Mouse (Mus musculus): ENCODE results near the gene Vmn1r197. TPM values are rescaled to one million over a fixed set of nuclear protein-coding genes. Genes with fewer than 3 reads are reported as not detected.
"Not testable (repeated sequence)": the region's sequence is repeated elsewhere in the genome, so short reads cannot be mapped to it uniquely, and the experiment has no call there.

Gene Vmn1r197
- not detected in 2 replicates for polyA plus RNA-seq (2014; fragmentation: Nextera tagmentation; extraction: Ambion mirVana)

DNA sequence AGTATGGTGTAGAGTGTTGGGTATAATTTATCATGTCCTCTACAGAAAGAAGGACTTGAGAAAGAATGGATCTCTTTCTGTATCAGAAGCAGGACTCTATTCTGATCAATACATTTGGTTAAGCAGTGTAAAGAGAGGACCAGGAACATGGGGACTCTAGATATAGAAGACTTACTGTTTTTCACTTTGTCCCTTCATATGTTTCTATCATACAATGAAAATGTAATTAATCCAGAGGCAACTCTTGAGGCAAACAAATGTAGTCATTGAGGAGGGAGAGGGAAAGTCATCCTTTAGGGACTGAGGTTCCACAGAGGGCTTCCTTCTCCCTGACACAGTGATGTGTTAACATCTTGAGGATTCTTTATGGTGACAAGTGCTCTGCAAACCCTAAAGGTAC is at the start of gene Vmn1r197:
Vmn1r197 (plus strand) TSS at position 301 of the 400 bp plus-strand sequence.
- H3K27ac ChIP-seq (ENCODE audit: low read depth) = no peak within 1 kb of the TSS
- H3K9me3 ChIP-seq (ENCODE audit: control insufficient read depth, low read length) = no peaks in the 10 kb centered on the region
- no peak within 1 kb of the TSS for H3K4me3 ChIP-seq (ENCODE audit: low read depth, low read length)
- H3K36me3 ChIP-seq (ENCODE audit: control insufficient read depth, insufficient read depth, low read length) = no peaks in the 10 kb centered on the region
- DNase-seq (ENCODE audit: low spot score) (no peak), ATAC-seq (replicated peaks; ENCODE audit: low FRiP score, low TSS enrichment, low read depth) (no peak)
- H3K4me1 ChIP-seq (replicated peaks; ENCODE audit: control insufficient read depth, insufficient read depth, low read length) = no peaks in the 10 kb centered on the region
- no peak within 1 kb of the TSS for H3K9ac ChIP-seq (ENCODE audit: low read length)
- no peak within 1 kb of the TSS for H3K4me2 ChIP-seq (ENCODE audit: low read length)
- no peaks in the 10 kb centered on the region for H3K27me3 ChIP-seq (replicated peaks; ENCODE audit: control insufficient read depth, insufficient read depth, low read length)

DNA sequence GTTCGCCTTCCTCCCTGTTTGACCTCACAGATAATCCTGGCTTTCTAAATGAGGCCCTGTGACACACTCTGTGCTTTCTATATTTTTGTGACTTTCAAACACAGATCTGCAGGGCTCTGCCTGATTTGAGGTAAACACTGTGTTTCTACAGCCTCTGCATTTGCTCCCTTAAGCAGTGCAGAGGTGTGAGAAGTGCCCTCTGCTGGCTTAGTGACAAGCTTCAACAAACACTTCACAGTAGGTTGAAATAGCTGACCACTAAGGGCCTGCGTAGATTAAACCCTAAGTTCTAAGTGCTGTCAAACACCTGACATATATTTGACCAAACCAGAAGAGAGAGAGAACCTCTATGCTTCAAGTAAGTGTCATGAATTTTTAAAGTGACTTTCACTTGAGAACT is 39.8 kb upstream of the Vmn1r197 start:
- no peaks in the 10 kb centered on the region for H3K9me3 ChIP-seq (ENCODE audit: control insufficient read depth, low read length)
- no peaks in the 10 kb centered on the region for H3K4me1 ChIP-seq (replicated peaks; ENCODE audit: control insufficient read depth, insufficient read depth, low read length)
- no peak overlapping the region for H3K27ac ChIP-seq (ENCODE audit: low read depth)
- no peak overlapping the region for H3K9ac ChIP-seq (ENCODE audit: low read length)
- no peak for ATAC-seq (replicated peaks; ENCODE audit: low FRiP score, low TSS enrichment, low read depth)
- H3K4me3 ChIP-seq (ENCODE audit: low read depth, low read length) = no peak overlapping the region
- no peaks in the 10 kb centered on the region for H3K36me3 ChIP-seq (ENCODE audit: control insufficient read depth, insufficient read depth, low read length)
- DNase-seq (ENCODE audit: low spot score) = no peak
- WGBS = 55% methylated on average over 2 of the region's 2 CpGs
- no peaks in the 10 kb centered on the region for H3K27me3 ChIP-seq (replicated peaks; ENCODE audit: control insufficient read depth, insufficient read depth, low read length)
- no peak overlapping the region for H3K4me2 ChIP-seq (ENCODE audit: low read length)

DNA sequence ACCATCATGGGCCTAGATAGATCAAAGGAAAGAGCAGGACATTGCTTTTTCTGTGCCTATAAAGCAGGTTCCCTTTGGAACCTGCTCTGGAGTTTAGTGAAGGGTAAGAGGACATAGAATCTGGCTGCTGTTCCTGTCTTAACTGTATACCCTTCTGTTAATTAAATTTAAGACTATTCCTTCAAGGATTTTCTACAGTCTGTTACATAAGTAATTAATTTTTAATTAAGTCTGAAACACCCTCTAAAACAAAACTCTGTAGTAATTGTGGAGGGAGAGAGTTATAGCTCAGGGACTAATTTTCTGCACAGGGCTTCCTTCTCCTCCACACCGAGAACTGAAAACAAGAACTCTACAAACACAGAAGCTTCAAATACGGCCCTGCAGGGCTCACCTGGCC is 34.8 kb upstream of the Vmn1r197 start, which contains the start of gene Vmn1r196:
Vmn1r196 (plus strand) TSS at position 301 of the 400 bp plus-strand sequence.
- no peak within 1 kb of the TSS for H3K27ac ChIP-seq (ENCODE audit: low read depth)
- no peaks in the 10 kb centered on the region for H3K9me3 ChIP-seq (ENCODE audit: control insufficient read depth, low read length)
- H3K4me2 ChIP-seq (ENCODE audit: low read length) = no peak within 1 kb of the TSS
- no peaks in the 10 kb centered on the region for H3K4me1 ChIP-seq (replicated peaks; ENCODE audit: control insufficient read depth, insufficient read depth, low read length)
- ATAC-seq (replicated peaks; ENCODE audit: low FRiP score, low TSS enrichment, low read depth) = no peak
- no peak for DNase-seq (ENCODE audit: low spot score)
- H3K4me3 ChIP-seq (ENCODE audit: low read depth, low read length) = no peak within 1 kb of the TSS
- no peaks in the 10 kb centered on the region for H3K27me3 ChIP-seq (replicated peaks; ENCODE audit: control insufficient read depth, insufficient read depth, low read length)
- no peak within 1 kb of the TSS for H3K9ac ChIP-seq (ENCODE audit: low read length)
- 69% methylated on average over 2 of the region's 2 CpGs for WGBS
- H3K36me3 ChIP-seq (ENCODE audit: control insufficient read depth, insufficient read depth, low read length) = no peaks in the 10 kb centered on the region

DNA sequence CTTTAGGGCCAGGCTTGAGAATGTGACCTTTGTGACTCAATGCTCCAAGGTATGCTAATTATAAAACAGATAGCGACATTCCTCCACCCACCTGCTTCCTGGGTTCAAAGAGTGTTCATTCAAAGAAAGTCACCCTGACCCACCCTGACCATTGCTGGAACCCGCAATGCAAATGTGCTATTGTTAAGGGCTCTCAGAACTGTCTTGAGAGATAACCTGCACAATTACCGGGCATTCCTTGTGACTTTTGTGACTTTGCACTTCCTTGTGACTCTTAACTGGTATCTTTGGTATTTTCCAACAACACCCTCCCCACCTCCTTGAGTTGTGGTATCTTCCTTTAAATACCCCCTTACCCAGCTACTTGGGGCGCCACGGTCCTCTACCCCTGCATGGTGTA is 16.3 kb upstream of the Vmn1r197 start:
- H3K27ac ChIP-seq (ENCODE audit: low read depth); H3K4me2 ChIP-seq (ENCODE audit: low read length); H3K27me3 ChIP-seq (replicated peaks; ENCODE audit: control insufficient read depth, insufficient read depth, low read length); H3K4me1 ChIP-seq (replicated peaks; ENCODE audit: control insufficient read depth, insufficient read depth, low read length); DNase-seq (ENCODE audit: low spot score); ATAC-seq (replicated peaks; ENCODE audit: low FRiP score, low TSS enrichment, low read depth); H3K36me3 ChIP-seq (ENCODE audit: control insufficient read depth, insufficient read depth, low read length); H3K4me3 ChIP-seq (ENCODE audit: low read depth, low read length); H3K9ac ChIP-seq (ENCODE audit: low read length); H3K9me3 ChIP-seq (ENCODE audit: control insufficient read depth, low read length): not testable (repeated sequence)
- 93% methylated on average over 5 of the region's 5 CpGs for WGBS

DNA sequence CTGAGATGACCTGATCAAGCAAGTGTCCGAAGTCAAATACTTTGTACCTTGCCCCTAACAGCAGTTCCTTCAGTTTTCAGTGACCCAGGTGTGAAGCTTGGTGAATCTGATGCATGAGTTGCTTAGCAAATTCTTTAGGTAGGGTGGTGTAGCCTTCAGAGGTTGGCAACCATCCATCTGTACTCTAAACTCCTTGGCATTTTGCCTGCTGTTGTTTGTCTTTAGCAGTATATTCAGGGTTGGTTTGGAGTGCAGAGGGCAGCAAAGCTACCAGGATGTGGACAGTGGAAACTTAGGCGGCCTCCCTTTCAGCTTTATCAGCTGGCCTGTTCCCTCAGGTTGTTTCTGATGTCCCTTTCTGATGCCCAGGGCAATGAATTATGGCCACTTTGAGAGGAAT is 9.0 kb upstream of the Vmn1r197 start:
- H3K27me3 ChIP-seq (replicated peaks; ENCODE audit: control insufficient read depth, insufficient read depth, low read length) = no peaks in the 10 kb centered on the region
- WGBS = 69% methylated on average over 2 of the region's 2 CpGs
- H3K4me2 ChIP-seq (ENCODE audit: low read length) = no peak overlapping the region
- H3K9me3 ChIP-seq (ENCODE audit: control insufficient read depth, low read length) = no peaks in the 10 kb centered on the region
- H3K9ac ChIP-seq (ENCODE audit: low read length) = no peak overlapping the region
- no peak overlapping the region for H3K27ac ChIP-seq (ENCODE audit: low read depth)
- H3K4me3 ChIP-seq (ENCODE audit: low read depth, low read length) = no peak overlapping the region
- H3K4me1 ChIP-seq (replicated peaks; ENCODE audit: control insufficient read depth, insufficient read depth, low read length) = no peaks in the 10 kb centered on the region
- no peak for DNase-seq (ENCODE audit: low spot score)
- H3K36me3 ChIP-seq (ENCODE audit: control insufficient read depth, insufficient read depth, low read length) = no peaks in the 10 kb centered on the region
- ATAC-seq (replicated peaks; ENCODE audit: low FRiP score, low TSS enrichment, low read depth) = no peak

DNA sequence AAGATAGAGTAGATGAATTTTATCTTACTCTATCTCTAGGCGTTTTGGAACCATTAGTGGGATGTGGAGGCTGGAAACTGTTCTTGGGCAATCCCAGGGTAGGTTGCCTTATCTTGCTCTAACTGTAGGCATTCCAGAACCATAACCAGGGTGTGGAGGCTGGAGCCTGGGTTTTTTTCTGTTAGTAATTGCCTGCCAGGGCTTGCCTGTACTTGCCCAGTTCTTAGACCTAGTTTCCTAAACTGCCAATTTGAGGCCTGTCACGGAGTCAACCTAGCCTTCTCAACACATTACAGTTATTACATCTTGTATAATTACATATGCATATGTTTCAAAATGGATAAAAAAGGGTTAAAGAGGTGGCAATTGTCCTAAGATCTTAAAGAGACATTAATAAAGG is 7.0 kb upstream of the Vmn1r197 start:
- 86% methylated on average over 2 of the region's 2 CpGs for WGBS
- Histone ChIP-seq H3K27me3 (replicated peaks; ENCODE audit: control insufficient read depth, insufficient read depth, low read length) (no peaks in the 10 kb centered on the region), H3K36me3 (ENCODE audit: control insufficient read depth, insufficient read depth, low read length) (no peaks in the 10 kb centered on the region), H3K4me1 (replicated peaks; ENCODE audit: control insufficient read depth, insufficient read depth, low read length) (no peaks in the 10 kb centered on the region), H3K9ac (ENCODE audit: low read length) (no peak overlapping the region), H3K4me3 (ENCODE audit: low read depth, low read length) (no peak overlapping the region), H3K4me2 (ENCODE audit: low read length) (no peak overlapping the region), H3K9me3 (ENCODE audit: control insufficient read depth, low read length) (no peaks in the 10 kb centered on the region), H3K27ac (ENCODE audit: low read depth) (no peak overlapping the region)
- DNase-seq (ENCODE audit: low spot score) = no peak
- no peak for ATAC-seq (replicated peaks; ENCODE audit: low FRiP score, low TSS enrichment, low read depth)

DNA sequence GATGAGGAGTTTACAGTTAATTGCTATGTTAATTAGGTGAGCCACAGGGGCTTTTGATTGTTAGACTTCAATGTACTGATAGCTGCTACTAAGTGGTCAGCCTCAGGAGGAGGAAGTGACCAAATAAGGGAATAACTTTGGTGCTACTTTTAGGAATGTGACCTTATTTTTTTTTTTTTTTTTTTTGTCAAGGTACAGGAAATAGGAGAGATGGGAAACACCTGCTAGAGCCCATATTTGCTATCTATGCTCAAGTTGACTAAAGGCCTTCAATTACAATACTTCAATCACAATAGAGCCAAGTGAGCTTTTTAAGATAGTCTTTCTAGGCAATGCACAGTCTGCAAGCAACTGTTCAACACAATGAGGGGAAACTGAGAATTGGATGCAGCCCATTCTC is 4.3 kb upstream of the Vmn1r197 start:
- Histone ChIP-seq H3K4me2 (ENCODE audit: low read length) (no peak overlapping the region), H3K4me1 (replicated peaks; ENCODE audit: control insufficient read depth, insufficient read depth, low read length) (no peaks in the 10 kb centered on the region), H3K9me3 (ENCODE audit: control insufficient read depth, low read length) (no peaks in the 10 kb centered on the region), H3K4me3 (ENCODE audit: low read depth, low read length) (no peak overlapping the region), H3K27me3 (replicated peaks; ENCODE audit: control insufficient read depth, insufficient read depth, low read length) (no peaks in the 10 kb centered on the region), H3K27ac (ENCODE audit: low read depth) (no peak overlapping the region), H3K9ac (ENCODE audit: low read length) (no peak overlapping the region), H3K36me3 (ENCODE audit: control insufficient read depth, insufficient read depth, low read length) (no peaks in the 10 kb centered on the region)
- ATAC-seq (replicated peaks; ENCODE audit: low FRiP score, low TSS enrichment, low read depth) (no peak), DNase-seq (ENCODE audit: low spot score) (no peak)

DNA sequence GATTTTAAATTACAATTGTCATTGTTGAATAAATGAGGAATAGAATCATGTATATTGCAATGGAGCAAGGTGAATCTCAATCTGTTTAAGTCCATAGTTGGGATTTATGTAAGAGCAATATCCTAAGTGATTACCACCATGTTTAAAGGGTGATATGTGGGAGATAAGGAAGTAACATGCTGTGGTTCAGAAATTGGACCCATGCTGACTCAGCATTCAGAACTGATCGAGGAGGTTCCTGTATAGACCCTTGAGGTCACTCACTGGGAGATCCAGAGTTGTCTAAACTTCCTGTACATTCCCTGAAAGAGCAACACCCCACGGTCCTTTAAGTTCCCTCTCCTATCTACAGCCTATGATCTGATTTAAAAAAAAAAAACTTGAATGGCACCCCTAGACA is 8.9 kb downstream of the Vmn1r197 start:
- Histone ChIP-seq H3K4me3 (ENCODE audit: low read depth, low read length) (no peak overlapping the region), H3K9me3 (ENCODE audit: control insufficient read depth, low read length) (no peaks in the 10 kb centered on the region), H3K27me3 (replicated peaks; ENCODE audit: control insufficient read depth, insufficient read depth, low read length) (no peaks in the 10 kb centered on the region), H3K36me3 (ENCODE audit: control insufficient read depth, insufficient read depth, low read length) (no peaks in the 10 kb centered on the region), H3K4me1 (replicated peaks; ENCODE audit: control insufficient read depth, insufficient read depth, low read length) (no peaks in the 10 kb centered on the region), H3K9ac (ENCODE audit: low read length) (no peak overlapping the region), H3K27ac (ENCODE audit: low read depth) (no peak overlapping the region), H3K4me2 (ENCODE audit: low read length) (no peak overlapping the region)
- DNase-seq (ENCODE audit: low spot score) (no peak), ATAC-seq (replicated peaks; ENCODE audit: low FRiP score, low TSS enrichment, low read depth) (no peak)
- 79% methylated on average over 2 of the region's 2 CpGs for WGBS

DNA sequence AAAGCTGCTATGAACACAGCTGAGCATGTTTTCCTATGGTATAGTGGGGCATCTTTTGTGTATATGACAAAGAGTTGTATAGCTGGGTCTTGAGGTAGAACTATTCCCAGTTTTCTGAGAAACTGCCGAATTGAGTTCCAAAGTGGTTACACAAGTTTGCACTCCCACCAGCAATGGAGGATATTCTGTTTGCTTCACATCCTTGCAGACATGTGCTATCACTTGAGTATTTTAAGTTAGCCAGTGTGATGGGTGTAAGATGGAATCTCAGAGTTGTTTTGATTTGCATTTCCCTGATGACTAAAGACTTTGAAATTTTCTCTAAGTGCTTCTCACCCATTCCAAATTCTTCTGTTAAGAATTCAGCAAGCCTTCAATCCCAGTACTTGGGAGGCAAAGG is 11.2 kb downstream of the Vmn1r197 start:
- no peak overlapping the region for H3K27ac ChIP-seq (ENCODE audit: low read depth)
- no peaks in the 10 kb centered on the region for H3K9me3 ChIP-seq (ENCODE audit: control insufficient read depth, low read length)

More for the DNA sequence above, 11.2 kb downstream of the Vmn1r197 start:
- Histone ChIP-seq H3K9ac (ENCODE audit: low read length) (no peak overlapping the region), H3K27me3 (replicated peaks; ENCODE audit: control insufficient read depth, insufficient read depth, low read length) (no peaks in the 10 kb centered on the region), H3K36me3 (ENCODE audit: control insufficient read depth, insufficient read depth, low read length) (no peaks in the 10 kb centered on the region), H3K4me2 (ENCODE audit: low read length) (no peak overlapping the region), H3K4me3 (ENCODE audit: low read depth, low read length) (no peak overlapping the region), H3K4me1 (replicated peaks; ENCODE audit: control insufficient read depth, insufficient read depth, low read length) (no peaks in the 10 kb centered on the region)
- ATAC-seq (replicated peaks; ENCODE audit: low FRiP score, low TSS enrichment, low read depth) = no peak
- no peak for DNase-seq (ENCODE audit: low spot score)
- 91% methylated on average over 1 of the region's 1 CpGs for WGBS

Data from intestine, embryonic 14.5 days (tissue).